Mouse (Mus musculus): ENCODE measurements around the gene Shd. TPM values are rescaled to one million over a fixed set of nuclear protein-coding genes. Genes with fewer than 3 reads are reported as not detected.
A peak's percentile ranks its signal among the peaks of the same experiment; 100 is the strongest.
"Not testable (repeated sequence)": the region's sequence is repeated elsewhere in the genome, so short reads cannot be mapped to it uniquely, and the experiment has no call there.

Shd gene
- polyA plus RNA-seq (2015; fragmentation: Nextera tagmentation; extraction: Ambion mirVana), result 8.1 and 8.6 TPM in 2 replicates

GRCm38 (mm10) chr17:55969966-55970891 is at the start of gene Shd:
Shd (plus strand) TSS chr17:55970467.
- WGBS, result 9% methylated on average over 55 of the region's 55 CpGs
- peaks cover 6% of the 10 kb centered on the region; the same call in 1 of the 2 replicates for H3K4me1 ChIP-seq (ENCODE audit: control insufficient read depth, insufficient read depth, low read length)
- no peaks in the 10 kb centered on the region for H3K9me3 ChIP-seq (replicated peaks; ENCODE audit: control insufficient read depth, low read length)
- H3K9ac ChIP-seq (ENCODE audit: low read length), result peak within 1 kb of the TSS; percentile 82
- H3K36me3 ChIP-seq (ENCODE audit: control insufficient read depth, insufficient read depth, low read length), result peaks cover 3% of the 10 kb centered on the region; the same call in 1 of the 2 replicates
- peak; percentile 38 for ATAC-seq (ENCODE audit: insufficient read depth, low FRiP score)
- no peak within 1 kb of the TSS for H3K27ac ChIP-seq (ENCODE audit: low read length)
- peak within 1 kb of the TSS; percentile 55 for H3K4me3 ChIP-seq (replicated peaks; ENCODE audit: low read length)
- H3K4me2 ChIP-seq (ENCODE audit: low read depth, low read length), result peak within 1 kb of the TSS; percentile 99
- H3K27me3 ChIP-seq (ENCODE audit: control insufficient read depth, insufficient read depth, low read length), result peaks cover 4% of the 10 kb centered on the region; the same call in 1 of the 2 replicates

GRCm38 (mm10) chr17:55931553-55932502 is 38.4 kb upstream of the Shd start:
- H3K9ac ChIP-seq (ENCODE audit: low read length), result peak overlapping the region; percentile 83
- H3K27ac ChIP-seq (ENCODE audit: low read length), result peak overlapping the region; percentile 77
- H3K4me1 ChIP-seq (ENCODE audit: control insufficient read depth, insufficient read depth, low read length), result peaks cover 4% of the 10 kb centered on the region; the same call in 1 of the 2 replicates
- no peaks in the 10 kb centered on the region for H3K36me3 ChIP-seq (ENCODE audit: control insufficient read depth, insufficient read depth, low read length)
- no peaks in the 10 kb centered on the region for H3K27me3 ChIP-seq (ENCODE audit: control insufficient read depth, insufficient read depth, low read length)
- WGBS, result under 1% methylated on average over 32 of the region's 33 CpGs
- ATAC-seq (ENCODE audit: insufficient read depth, low FRiP score), result peak; percentile 96
- H3K9me3 ChIP-seq (replicated peaks; ENCODE audit: control insufficient read depth, low read length), result peaks cover 2% of the 10 kb centered on the region; the same call in 1 of the 2 replicates
- peak overlapping the region; percentile 90 for H3K4me2 ChIP-seq (ENCODE audit: low read depth, low read length)
- peak overlapping the region; percentile 75 for H3K4me3 ChIP-seq (replicated peaks; ENCODE audit: low read length)

- Histone ChIP-seq H3K27ac (ENCODE audit: low read length) (no peak overlapping the region), H3K4me1 (ENCODE audit: control insufficient read depth, insufficient read depth, low read length) (peaks cover 4% of the 10 kb centered on the region; the same call in 1 of the 2 replicates), H3K9ac (ENCODE audit: low read length) (peak overlapping the region; percentile 83), H3K4me2 (ENCODE audit: low read depth, low read length) (peak overlapping the region; percentile 90), H3K36me3 (ENCODE audit: control insufficient read depth, insufficient read depth, low read length) (no peaks in the 10 kb centered on the region), H3K9me3 (replicated peaks; ENCODE audit: control insufficient read depth, low read length) (peaks cover 3% of the 10 kb centered on the region; the same call in 1 of the 2 replicates), H3K4me3 (replicated peaks; ENCODE audit: low read length) (peak overlapping the region; percentile 75), H3K27me3 (ENCODE audit: control insufficient read depth, insufficient read depth, low read length) (no peaks in the 10 kb centered on the region)
- no peak for ATAC-seq (ENCODE audit: insufficient read depth, low FRiP score)
- 65% methylated on average over 2 of the region's 2 CpGs for WGBS
Measured at GRCm38 (mm10) chr17:55932635-55933034, 37.6 kb upstream of the Shd start.

GRCm38 (mm10) chr17:55933191-55933590 is 37.1 kb upstream of the Shd start:
- H3K9me3 ChIP-seq (replicated peaks; ENCODE audit: control insufficient read depth, low read length), result peaks cover 3% of the 10 kb centered on the region; the same call in 1 of the 2 replicates
- H3K4me1 ChIP-seq (ENCODE audit: control insufficient read depth, insufficient read depth, low read length), result peaks cover 4% of the 10 kb centered on the region; the same call in 1 of the 2 replicates
- H3K9ac ChIP-seq (ENCODE audit: low read length), result no peak overlapping the region
- H3K4me3 ChIP-seq (replicated peaks; ENCODE audit: low read length), result no peak overlapping the region
- no peaks in the 10 kb centered on the region for H3K27me3 ChIP-seq (ENCODE audit: control insufficient read depth, insufficient read depth, low read length)
- H3K4me2 ChIP-seq (ENCODE audit: low read depth, low read length), result no peak overlapping the region
- ATAC-seq (ENCODE audit: insufficient read depth, low FRiP score), result no peak
- no peak overlapping the region for H3K27ac ChIP-seq (ENCODE audit: low read length)
- H3K36me3 ChIP-seq (ENCODE audit: control insufficient read depth, insufficient read depth, low read length), result no peaks in the 10 kb centered on the region
- 93% methylated on average over 15 of the region's 15 CpGs for WGBS

GRCm38 (mm10) chr17:55944387-55944865 is 25.8 kb upstream of the Shd start:
- Histone ChIP-seq H3K27ac (ENCODE audit: low read length) (peak overlapping the region; percentile 92), H3K4me3 (replicated peaks; ENCODE audit: low read length) (peak overlapping the region; percentile 58), H3K9ac (ENCODE audit: low read length) (peak overlapping the region; percentile 60), H3K4me2 (ENCODE audit: low read depth, low read length) (peak overlapping the region; percentile 89)
- not testable (repeated sequence) for H3K4me1 ChIP-seq (ENCODE audit: control insufficient read depth, insufficient read depth, low read length); H3K27me3 ChIP-seq (ENCODE audit: control insufficient read depth, insufficient read depth, low read length); H3K9me3 ChIP-seq (replicated peaks; ENCODE audit: control insufficient read depth, low read length); H3K36me3 ChIP-seq (ENCODE audit: control insufficient read depth, insufficient read depth, low read length)
- peak; percentile 10; the same call in 1 of the 2 replicates for ATAC-seq (ENCODE audit: insufficient read depth, low FRiP score)
- 22% methylated on average over 10 of the region's 10 CpGs for WGBS

DNA sequence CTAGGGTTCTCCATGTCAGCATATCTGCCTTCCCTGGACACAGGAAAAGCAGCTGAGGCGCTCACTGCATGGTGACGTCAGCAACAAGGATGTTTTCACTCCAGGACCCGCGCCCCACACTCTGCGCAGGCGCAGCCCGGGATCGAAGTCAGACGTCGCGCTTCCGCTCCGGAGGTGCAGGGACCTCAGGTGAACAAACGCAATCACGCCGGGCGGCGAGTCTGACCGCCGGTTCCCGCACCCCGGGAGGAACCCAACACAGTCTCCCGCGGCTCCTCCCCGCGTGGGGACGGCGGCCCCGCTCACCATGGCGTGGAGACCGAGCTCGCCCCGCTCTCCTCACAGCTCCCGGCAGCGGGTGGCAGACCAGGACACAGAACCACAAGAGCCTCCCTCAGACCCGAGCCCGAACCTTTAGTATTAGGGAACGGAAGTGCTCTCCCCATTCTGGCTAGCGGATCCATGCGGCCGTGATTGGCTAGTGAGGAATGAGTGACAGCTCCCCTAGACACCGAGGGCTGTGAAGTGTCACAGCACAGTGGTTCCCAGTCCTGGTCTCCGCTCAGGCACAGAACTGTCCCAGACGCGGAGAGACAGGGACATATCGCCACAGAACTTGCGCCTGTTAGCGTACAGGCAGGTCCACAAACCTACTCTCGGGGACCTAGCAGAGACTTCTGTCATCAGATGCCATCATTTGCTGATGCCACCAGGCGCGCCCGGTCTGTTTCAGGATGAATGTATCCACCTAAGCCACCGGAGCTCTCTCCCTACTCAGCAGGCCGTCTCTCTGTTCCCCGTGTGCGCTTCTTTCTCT is 25.2 kb upstream of the Shd start:
- WGBS, result under 1% methylated on average over 52 of the region's 56 CpGs
- H3K9ac ChIP-seq (ENCODE audit: low read length), result peak overlapping the region; percentile 74
- H3K4me3 ChIP-seq (replicated peaks; ENCODE audit: low read length), result peak overlapping the region; percentile 58
- not testable (repeated sequence) for H3K36me3 ChIP-seq (ENCODE audit: control insufficient read depth, insufficient read depth, low read length); H3K9me3 ChIP-seq (replicated peaks; ENCODE audit: control insufficient read depth, low read length); H3K27me3 ChIP-seq (ENCODE audit: control insufficient read depth, insufficient read depth, low read length); H3K4me1 ChIP-seq (ENCODE audit: control insufficient read depth, insufficient read depth, low read length)
- peak overlapping the region; percentile 92 for H3K27ac ChIP-seq (ENCODE audit: low read length)
- peak; percentile 96 for ATAC-seq (ENCODE audit: insufficient read depth, low FRiP score)
- peak overlapping the region; percentile 89 for H3K4me2 ChIP-seq (ENCODE audit: low read depth, low read length)

- WGBS, result 26% methylated on average over 5 of the region's 5 CpGs
- ATAC-seq (ENCODE audit: insufficient read depth, low FRiP score), result no peak
- Histone ChIP-seq H3K27ac (ENCODE audit: low read length) (peak overlapping the region; percentile 92), H3K4me2 (ENCODE audit: low read depth, low read length) (peak overlapping the region; percentile 89), H3K27me3 (ENCODE audit: control insufficient read depth, insufficient read depth, low read length) (no peaks in the 10 kb centered on the region), H3K4me1 (ENCODE audit: control insufficient read depth, insufficient read depth, low read length) (no peaks in the 10 kb centered on the region), H3K9ac (ENCODE audit: low read length) (peak overlapping the region; percentile 74), H3K4me3 (replicated peaks; ENCODE audit: low read length) (peak overlapping the region; percentile 58), H3K36me3 (ENCODE audit: control insufficient read depth, insufficient read depth, low read length) (no peaks in the 10 kb centered on the region), H3K9me3 (replicated peaks; ENCODE audit: control insufficient read depth, low read length) (no peaks in the 10 kb centered on the region)
Measured at GRCm38 (mm10) chr17:55945696-55946095, 24.6 kb upstream of the Shd start.

DNA sequence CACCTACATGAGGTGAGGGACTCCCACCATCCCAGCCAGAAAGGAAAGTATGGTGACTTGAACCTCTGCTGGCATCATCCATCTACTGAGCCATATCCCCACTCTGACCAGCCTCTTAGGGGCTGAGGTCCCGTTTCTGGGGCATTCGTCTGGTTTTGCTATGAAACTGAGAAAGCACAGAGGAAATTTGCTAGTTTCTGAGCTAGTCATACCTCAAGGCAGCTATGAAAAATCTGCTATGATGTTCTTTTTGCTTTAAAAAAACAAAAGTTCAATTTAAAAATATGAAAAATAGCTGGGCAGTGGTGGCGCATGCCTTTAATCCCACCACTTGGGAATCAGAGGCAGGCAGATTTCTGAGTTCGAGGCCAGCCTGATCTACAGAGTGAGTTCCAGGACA is 21.6 kb upstream of the Shd start:
- 85% methylated on average over 4 of the region's 4 CpGs for WGBS
- Histone ChIP-seq H3K9me3 (replicated peaks; ENCODE audit: control insufficient read depth, low read length) (no peaks in the 10 kb centered on the region), H3K36me3 (ENCODE audit: control insufficient read depth, insufficient read depth, low read length) (no peaks in the 10 kb centered on the region), H3K4me3 (replicated peaks; ENCODE audit: low read length) (no peak overlapping the region), H3K4me2 (ENCODE audit: low read depth, low read length) (no peak overlapping the region), H3K27ac (ENCODE audit: low read length) (no peak overlapping the region), H3K27me3 (ENCODE audit: control insufficient read depth, insufficient read depth, low read length) (no peaks in the 10 kb centered on the region), H3K9ac (ENCODE audit: low read length) (no peak overlapping the region), H3K4me1 (ENCODE audit: control insufficient read depth, insufficient read depth, low read length) (no peaks in the 10 kb centered on the region)
- no peak for ATAC-seq (ENCODE audit: insufficient read depth, low FRiP score)

Data from stomach, embryonic 16.5 days (tissue).